Mouse (Mus musculus): Measurements from ENCODE around the gene Zfp839. TPM values are rescaled to one million over a fixed set of nuclear protein-coding genes. Genes with fewer than 3 reads are reported as not detected.

Zfp839 gene
- 4.2 and 5.1 TPM in 2 replicates for polyA plus RNA-seq (2016; fragmentation: Nextera tagmentation; extraction: Ambion mirVana)

- Histone ChIP-seq H3K27me3 (ENCODE audit: insufficient read depth, poor library complexity, severe bottlenecking) (peaks cover 21% of the 10 kb centered on the region), H3K4me1 (replicated peaks) (peaks cover 33% of the 10 kb centered on the region), H3K9me3 (no peaks in the 10 kb centered on the region), H3K36me3 (peaks cover 5% of the 10 kb centered on the region), H3K4me3 (peak within 1 kb of the TSS; percentile 98), H3K27ac (peak within 1 kb of the TSS; percentile 95)
- DNase-seq (ENCODE audit: low spot score): peak; percentile 87
- WGBS: under 1% methylated on average over 89 of the region's 89 CpGs
Observed at GRCm38 (mm10) chr12:110850010-110850928, at the start of gene Zfp839. TSS of gene Zfp839 (plus strand) at chr12:110850253.

GRCm38 (mm10) chr12:110801876-110802464, 48.1 kb upstream of the Zfp839 start:
- no peaks in the 10 kb centered on the region for H3K27me3 ChIP-seq (ENCODE audit: insufficient read depth, poor library complexity, severe bottlenecking)
- 87% methylated on average over 10 of the region's 10 CpGs for WGBS
- H3K36me3 ChIP-seq: peaks cover 54% of the 10 kb centered on the region
- H3K4me3 ChIP-seq: no peak overlapping the region
- peaks cover 22% of the 10 kb centered on the region for H3K4me1 ChIP-seq (replicated peaks)
- H3K27ac ChIP-seq: no peak overlapping the region
- H3K9me3 ChIP-seq: no peaks in the 10 kb centered on the region
- no peak for DNase-seq (ENCODE audit: low spot score)

GRCm38 (mm10) chr12:110802674-110803297, 47.3 kb upstream of the Zfp839 start:
- no peak for DNase-seq (ENCODE audit: low spot score)
- 92% methylated on average over 5 of the region's 5 CpGs for WGBS
- H3K4me3 ChIP-seq: no peak overlapping the region
- H3K9me3 ChIP-seq: no peaks in the 10 kb centered on the region
- no peaks in the 10 kb centered on the region for H3K27me3 ChIP-seq (ENCODE audit: insufficient read depth, poor library complexity, severe bottlenecking)
- peaks cover 54% of the 10 kb centered on the region for H3K36me3 ChIP-seq
- H3K27ac ChIP-seq: no peak overlapping the region
- H3K4me1 ChIP-seq (replicated peaks): peaks cover 24% of the 10 kb centered on the region

GRCm38 (mm10) chr12:110804261-110804660, 45.8 kb upstream of the Zfp839 start:
- Histone ChIP-seq H3K9me3 (no peaks in the 10 kb centered on the region), H3K36me3 (peaks cover 53% of the 10 kb centered on the region), H3K27ac (no peak overlapping the region), H3K27me3 (ENCODE audit: insufficient read depth, poor library complexity, severe bottlenecking) (no peaks in the 10 kb centered on the region), H3K4me3 (no peak overlapping the region), H3K4me1 (replicated peaks) (peaks cover 36% of the 10 kb centered on the region)
- WGBS: 44% methylated on average over 10 of the region's 10 CpGs
- DNase-seq (ENCODE audit: low spot score): peak; percentile 35

- no peak overlapping the region for H3K27ac ChIP-seq
- peaks cover 36% of the 10 kb centered on the region for H3K4me1 ChIP-seq (replicated peaks)
- WGBS: 74% methylated on average over 3 of the region's 3 CpGs
- peaks cover 69% of the 10 kb centered on the region for H3K36me3 ChIP-seq
- no peaks in the 10 kb centered on the region for H3K27me3 ChIP-seq (ENCODE audit: insufficient read depth, poor library complexity, severe bottlenecking)
- DNase-seq (ENCODE audit: low spot score): no peak
- no peaks in the 10 kb centered on the region for H3K9me3 ChIP-seq
- H3K4me3 ChIP-seq: no peak overlapping the region
Observed at GRCm38 (mm10) chr12:110806301-110806970, 43.6 kb upstream of the Zfp839 start.

GRCm38 (mm10) chr12:110808430-110808829, 41.6 kb upstream of the Zfp839 start:
- 39% methylated on average over 10 of the region's 10 CpGs for WGBS
- no peak overlapping the region for H3K27ac ChIP-seq
- no peak for DNase-seq (ENCODE audit: low spot score)
- no peaks in the 10 kb centered on the region for H3K27me3 ChIP-seq (ENCODE audit: insufficient read depth, poor library complexity, severe bottlenecking)
- peaks cover 23% of the 10 kb centered on the region for H3K4me1 ChIP-seq (replicated peaks)
- H3K9me3 ChIP-seq: no peaks in the 10 kb centered on the region
- peaks cover 71% of the 10 kb centered on the region for H3K36me3 ChIP-seq
- no peak overlapping the region for H3K4me3 ChIP-seq

GRCm38 (mm10) chr12:110808848-110809247, 41.2 kb upstream of the Zfp839 start:
- no peaks in the 10 kb centered on the region for H3K9me3 ChIP-seq
- peaks cover 23% of the 10 kb centered on the region for H3K4me1 ChIP-seq (replicated peaks)
- DNase-seq (ENCODE audit: low spot score): no peak
- no peak overlapping the region for H3K4me3 ChIP-seq
- WGBS: 88% methylated on average over 5 of the region's 5 CpGs
- H3K27ac ChIP-seq: no peak overlapping the region
- no peaks in the 10 kb centered on the region for H3K27me3 ChIP-seq (ENCODE audit: insufficient read depth, poor library complexity, severe bottlenecking)
- peaks cover 75% of the 10 kb centered on the region for H3K36me3 ChIP-seq

GRCm38 (mm10) chr12:110813132-110813531, 36.9 kb upstream of the Zfp839 start:
- H3K4me1 ChIP-seq (replicated peaks): peaks cover 8% of the 10 kb centered on the region
- 92% methylated on average over 9 of the region's 9 CpGs for WGBS

GRCm38 (mm10) chr12:110813624-110814023, 36.4 kb upstream of the Zfp839 start:
- Histone ChIP-seq H3K27ac (no peak overlapping the region), H3K9me3 (no peaks in the 10 kb centered on the region), H3K36me3 (peaks cover 49% of the 10 kb centered on the region), H3K4me3 (no peak overlapping the region), H3K4me1 (replicated peaks) (peaks cover 3% of the 10 kb centered on the region; the same call in 1 of the 2 replicates), H3K27me3 (ENCODE audit: insufficient read depth, poor library complexity, severe bottlenecking) (no peaks in the 10 kb centered on the region)
- WGBS: 89% methylated on average over 6 of the region's 6 CpGs
- DNase-seq (ENCODE audit: low spot score): no peak

More at GRCm38 (mm10) chr12:110813132-110813531, 36.9 kb upstream of the Zfp839 start:
- peaks cover 49% of the 10 kb centered on the region for H3K36me3 ChIP-seq
- no peaks in the 10 kb centered on the region for H3K9me3 ChIP-seq
- H3K27ac ChIP-seq: no peak overlapping the region
- H3K4me3 ChIP-seq: no peak overlapping the region
- DNase-seq (ENCODE audit: low spot score): no peak
- H3K27me3 ChIP-seq (ENCODE audit: insufficient read depth, poor library complexity, severe bottlenecking): no peaks in the 10 kb centered on the region

- Histone ChIP-seq H3K36me3 (peaks cover 44% of the 10 kb centered on the region), H3K27me3 (ENCODE audit: insufficient read depth, poor library complexity, severe bottlenecking) (no peaks in the 10 kb centered on the region), H3K27ac (no peak overlapping the region), H3K4me1 (replicated peaks) (no peaks in the 10 kb centered on the region), H3K9me3 (no peaks in the 10 kb centered on the region), H3K4me3 (no peak overlapping the region)
- WGBS: 78% methylated on average over 17 of the region's 17 CpGs
- DNase-seq (ENCODE audit: low spot score): no peak
Observed at GRCm38 (mm10) chr12:110814924-110815323, 35.1 kb upstream of the Zfp839 start.

GRCm38 (mm10) chr12:110816833-110817232, 33.2 kb upstream of the Zfp839 start:
- WGBS: 95% methylated on average over 2 of the region's 2 CpGs
- H3K4me1 ChIP-seq (replicated peaks): no peaks in the 10 kb centered on the region

GRCm38 (mm10) chr12:110819367-110819766, 30.7 kb upstream of the Zfp839 start:
- no peak overlapping the region for H3K4me3 ChIP-seq
- H3K27me3 ChIP-seq (ENCODE audit: insufficient read depth, poor library complexity, severe bottlenecking): no peaks in the 10 kb centered on the region
- H3K36me3 ChIP-seq: peaks cover 13% of the 10 kb centered on the region
- no peaks in the 10 kb centered on the region for H3K9me3 ChIP-seq
- 79% methylated on average over 8 of the region's 8 CpGs for whole genome bisulfite sequencing
- H3K4me1 ChIP-seq (replicated peaks): no peaks in the 10 kb centered on the region
- DNase-seq (ENCODE audit: low spot score): no peak
- H3K27ac ChIP-seq: no peak overlapping the region

More at GRCm38 (mm10) chr12:110816833-110817232, 33.2 kb upstream of the Zfp839 start:
- no peaks in the 10 kb centered on the region for H3K27me3 ChIP-seq (ENCODE audit: insufficient read depth, poor library complexity, severe bottlenecking)
- no peak overlapping the region for H3K27ac ChIP-seq
- peaks cover 32% of the 10 kb centered on the region for H3K36me3 ChIP-seq
- DNase-seq (ENCODE audit: low spot score): no peak
- no peaks in the 10 kb centered on the region for H3K9me3 ChIP-seq
- H3K4me3 ChIP-seq: no peak overlapping the region

All from hindbrain, embryonic 10.5 days (tissue).